Mouse (Mus musculus): ENCODE data around the gene Cabp7. TPM values are rescaled to one million over a fixed set of nuclear protein-coding genes. Genes with fewer than 3 reads are reported as not detected.

Gene Cabp7
- polyA plus RNA-seq (2015; fragmentation: Nextera tagmentation; extraction: Ambion mirVana), result 0.59 and 0.87 TPM in 2 replicates

DNA sequence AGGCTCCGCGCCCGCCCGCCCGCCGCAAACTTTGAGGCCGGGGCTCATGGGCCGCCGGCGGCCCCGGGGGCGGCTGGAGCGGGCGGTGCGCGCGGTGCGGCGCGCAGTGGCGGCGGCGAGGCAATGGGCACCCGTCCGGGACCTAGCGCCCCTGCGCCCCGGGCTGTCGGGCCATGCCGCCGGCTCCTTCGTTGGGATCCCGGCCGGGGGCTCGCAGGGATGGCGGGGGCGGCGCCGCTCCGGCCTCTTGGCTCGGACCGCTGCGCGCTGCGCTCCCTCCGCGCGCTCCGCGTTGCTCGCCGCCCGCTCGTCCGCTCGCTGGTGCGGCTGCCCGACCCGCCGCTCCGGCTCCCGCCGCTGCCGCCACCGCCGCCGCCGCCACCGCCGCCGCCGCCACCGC lies at the start of gene Cabp7:
TSS of gene Cabp7 (minus strand) at position 46 of the 400 bp plus-strand sequence.
- H3K27me3 ChIP-seq, result peaks cover 93% of the 10 kb centered on the region
- peak within 1 kb of the TSS; percentile 68 for H3K9ac ChIP-seq
- 0% methylated on average over 9 of the region's 73 CpGs for WGBS
- H3K9me3 ChIP-seq (replicated peaks), result no peaks in the 10 kb centered on the region
- no peak; the same call in 1 of the 2 replicates for ATAC-seq
- peaks cover 24% of the 10 kb centered on the region for H3K4me1 ChIP-seq
- no peaks in the 10 kb centered on the region for H3K36me3 ChIP-seq (ENCODE audit: poor library complexity, severe bottlenecking)
- peak within 1 kb of the TSS; percentile 58 for H3K4me3 ChIP-seq
- peak within 1 kb of the TSS; percentile 97 for H3K4me2 ChIP-seq
- H3K27ac ChIP-seq, result no peak within 1 kb of the TSS

DNA sequence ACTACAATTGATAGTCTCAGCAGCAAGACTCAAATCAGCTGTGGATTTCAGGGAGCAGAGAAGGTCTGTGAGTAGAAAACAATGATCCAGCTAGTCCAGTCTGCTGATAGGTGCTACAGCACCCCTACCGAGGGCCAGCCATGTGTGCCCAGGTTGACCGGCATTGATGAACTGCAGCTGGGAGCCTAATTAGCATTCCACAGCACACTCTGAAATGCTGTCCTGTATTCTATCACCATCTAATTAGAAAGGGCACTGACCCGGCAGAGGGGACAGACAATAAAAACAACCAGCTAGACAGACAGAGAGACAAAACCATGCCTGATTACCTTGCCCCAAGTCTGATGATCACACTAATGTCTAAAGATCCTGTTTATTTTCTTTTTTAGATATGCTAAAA lies 46.4 kb upstream of the Cabp7 start:
- Histone ChIP-seq H3K27ac (no peak overlapping the region; the same call in 1 of the 2 replicates), H3K4me3 (no peak overlapping the region), H3K36me3 (ENCODE audit: poor library complexity, severe bottlenecking) (peaks cover 36% of the 10 kb centered on the region), H3K27me3 (no peaks in the 10 kb centered on the region), H3K4me1 (peaks cover 26% of the 10 kb centered on the region), H3K9ac (no peak overlapping the region), H3K4me2 (no peak overlapping the region), H3K9me3 (replicated peaks) (no peaks in the 10 kb centered on the region)
- WGBS, result 13% methylated on average over 3 of the region's 3 CpGs
- no peak for ATAC-seq

DNA sequence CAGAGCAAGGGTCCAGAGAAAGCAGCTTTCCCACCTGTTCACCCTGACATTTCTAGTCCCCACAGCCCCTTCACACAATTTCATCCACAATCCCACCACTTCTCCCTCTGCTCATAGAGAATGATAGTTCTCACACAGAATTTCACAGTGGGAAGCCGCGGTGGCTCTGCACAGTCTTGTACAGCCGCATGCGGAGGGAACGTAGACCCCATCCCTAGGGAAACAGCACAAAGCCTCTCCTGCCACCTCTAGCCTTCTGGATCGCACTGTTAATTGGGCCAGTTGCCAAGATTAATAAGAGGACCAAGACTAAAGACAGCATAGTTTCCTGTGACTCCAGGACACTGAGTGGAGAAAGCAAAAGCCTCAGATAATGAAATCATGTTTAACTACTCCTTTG lies 45.0 kb upstream of the Cabp7 start:
- Histone ChIP-seq H3K27me3 (no peaks in the 10 kb centered on the region), H3K9me3 (replicated peaks) (no peaks in the 10 kb centered on the region), H3K9ac (no peak overlapping the region; the same call in 1 of the 2 replicates), H3K27ac (0 out of 2 replicates have a peak overlapping the region, but pooled peaks have one; percentile 32), H3K36me3 (ENCODE audit: poor library complexity, severe bottlenecking) (peaks cover 50% of the 10 kb centered on the region), H3K4me1 (peaks cover 26% of the 10 kb centered on the region), H3K4me3 (no peak overlapping the region), H3K4me2 (no peak overlapping the region)
- peak; percentile 38; the same call in 1 of the 2 replicates for ATAC-seq
- 19% methylated on average over 6 of the region's 6 CpGs for WGBS

DNA sequence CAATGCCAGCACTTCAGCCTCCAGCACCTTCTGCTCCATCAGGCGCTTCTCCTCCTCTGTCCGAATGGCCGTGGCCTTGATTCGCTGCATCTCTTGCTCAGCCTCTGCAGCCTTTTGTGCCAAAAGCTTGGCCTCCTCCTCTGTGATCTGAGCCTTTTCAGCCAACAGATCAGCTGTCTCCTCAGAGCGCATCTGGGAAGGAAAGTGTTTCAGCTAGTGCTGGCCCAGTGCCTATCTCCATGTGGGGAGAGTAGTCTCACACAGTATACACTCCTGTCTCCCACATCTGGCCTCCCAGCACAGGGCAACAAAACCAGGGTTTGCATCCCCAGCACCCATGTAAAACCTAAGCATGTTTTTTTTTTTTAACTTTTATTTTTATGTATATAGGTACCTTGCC lies 43.1 kb upstream of the Cabp7 start:
- no peak for ATAC-seq
- whole genome bisulfite sequencing, result 92% methylated on average over 5 of the region's 5 CpGs
- H3K27me3 ChIP-seq, result no peaks in the 10 kb centered on the region
- H3K9ac ChIP-seq, result no peak overlapping the region
- peaks cover 68% of the 10 kb centered on the region for H3K36me3 ChIP-seq (ENCODE audit: poor library complexity, severe bottlenecking)
- H3K4me1 ChIP-seq, result peaks cover 26% of the 10 kb centered on the region
- H3K9me3 ChIP-seq (replicated peaks), result no peaks in the 10 kb centered on the region
- H3K27ac ChIP-seq, result no peak overlapping the region
- H3K4me3 ChIP-seq, result no peak overlapping the region
- no peak overlapping the region for H3K4me2 ChIP-seq

DNA sequence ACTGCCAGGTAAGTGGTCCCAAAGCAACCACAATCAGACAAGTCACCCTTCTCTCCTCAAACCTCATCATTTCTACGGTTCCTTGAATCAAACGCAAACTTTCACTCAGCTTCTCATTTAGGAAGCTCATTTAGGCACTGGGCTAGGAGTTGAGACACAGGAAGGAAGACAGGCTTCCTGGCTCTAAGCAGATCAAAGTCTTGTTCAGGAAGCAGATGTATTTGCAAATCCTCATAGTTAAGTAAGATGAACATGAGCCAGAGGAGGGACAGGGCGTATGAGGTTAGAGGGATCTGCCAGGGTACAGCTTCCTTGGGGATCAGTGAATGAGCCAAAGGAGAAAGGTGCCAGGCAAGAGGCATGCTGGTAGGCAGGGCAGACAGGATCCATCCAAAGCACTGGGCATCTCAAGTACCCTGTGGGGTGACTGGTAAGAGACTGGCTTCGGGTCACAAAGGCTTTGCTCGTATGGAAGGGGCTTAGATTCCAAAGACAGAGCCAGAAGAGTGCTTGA lies 38.1 kb upstream of the Cabp7 start:
- no peak overlapping the region for H3K4me2 ChIP-seq
- H3K9me3 ChIP-seq (replicated peaks), result no peaks in the 10 kb centered on the region
- ATAC-seq, result no peak
- no peaks in the 10 kb centered on the region for H3K4me1 ChIP-seq
- peaks cover 93% of the 10 kb centered on the region for H3K36me3 ChIP-seq (ENCODE audit: poor library complexity, severe bottlenecking)
- no peaks in the 10 kb centered on the region for H3K27me3 ChIP-seq
- H3K9ac ChIP-seq, result no peak overlapping the region
- H3K4me3 ChIP-seq, result no peak overlapping the region
- H3K27ac ChIP-seq, result no peak overlapping the region
- 90% methylated on average over 5 of the region's 5 CpGs for WGBS

DNA sequence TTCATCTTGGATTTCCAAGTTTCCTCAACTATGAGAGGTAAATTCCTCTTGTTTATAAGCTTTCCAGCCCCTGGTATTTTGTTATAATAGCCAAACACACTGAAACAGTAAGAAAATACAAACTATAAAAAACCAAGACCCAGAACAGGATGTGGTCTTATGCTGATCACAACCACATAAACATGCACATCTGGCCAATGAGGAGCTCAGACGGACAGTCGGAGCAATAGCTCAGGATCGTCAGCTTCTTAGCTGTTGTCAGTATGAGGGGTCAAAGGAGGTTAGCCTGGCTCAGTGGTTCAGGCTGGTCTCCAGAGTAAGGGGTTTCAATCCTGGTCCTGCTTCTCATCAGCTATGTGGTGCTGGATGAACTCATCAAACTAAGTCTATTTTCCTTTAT lies 36.5 kb upstream of the Cabp7 start:
- H3K4me1 ChIP-seq, result no peaks in the 10 kb centered on the region
- ATAC-seq, result no peak
- H3K4me3 ChIP-seq, result no peak overlapping the region
- H3K9me3 ChIP-seq (replicated peaks), result no peaks in the 10 kb centered on the region
- no peak overlapping the region for H3K27ac ChIP-seq
- peaks cover 93% of the 10 kb centered on the region for H3K36me3 ChIP-seq (ENCODE audit: poor library complexity, severe bottlenecking)
- H3K4me2 ChIP-seq, result no peak overlapping the region
- no peaks in the 10 kb centered on the region for H3K27me3 ChIP-seq
- no peak overlapping the region for H3K9ac ChIP-seq
- 88% methylated on average over 3 of the region's 3 CpGs for WGBS

DNA sequence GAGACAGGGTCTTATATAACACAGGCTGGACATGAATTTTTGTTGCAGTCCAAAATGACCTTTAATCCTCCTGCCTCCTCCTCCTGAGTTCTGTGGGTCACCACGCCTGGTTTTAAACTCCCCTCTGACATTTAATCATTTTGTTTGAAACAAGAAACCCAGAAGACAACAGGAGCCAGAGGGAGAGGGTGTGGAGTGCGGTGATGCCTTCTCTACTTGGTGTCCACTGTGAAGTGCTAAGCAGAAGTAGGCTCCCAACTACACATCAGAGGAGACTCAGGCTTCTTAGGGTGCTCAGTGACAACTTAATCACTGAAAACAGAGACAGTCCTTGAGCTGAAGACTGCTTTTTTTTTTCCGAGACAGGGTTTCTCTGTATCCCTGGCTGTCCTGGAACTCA lies 34.3 kb upstream of the Cabp7 start:
- Histone ChIP-seq H3K4me3 (no peak overlapping the region), H3K36me3 (ENCODE audit: poor library complexity, severe bottlenecking) (peaks cover 90% of the 10 kb centered on the region), H3K4me1 (no peaks in the 10 kb centered on the region), H3K4me2 (no peak overlapping the region), H3K27ac (no peak overlapping the region), H3K9ac (no peak overlapping the region), H3K27me3 (no peaks in the 10 kb centered on the region), H3K9me3 (replicated peaks) (no peaks in the 10 kb centered on the region)
- WGBS, result 91% methylated on average over 3 of the region's 3 CpGs
- ATAC-seq, result no peak

DNA sequence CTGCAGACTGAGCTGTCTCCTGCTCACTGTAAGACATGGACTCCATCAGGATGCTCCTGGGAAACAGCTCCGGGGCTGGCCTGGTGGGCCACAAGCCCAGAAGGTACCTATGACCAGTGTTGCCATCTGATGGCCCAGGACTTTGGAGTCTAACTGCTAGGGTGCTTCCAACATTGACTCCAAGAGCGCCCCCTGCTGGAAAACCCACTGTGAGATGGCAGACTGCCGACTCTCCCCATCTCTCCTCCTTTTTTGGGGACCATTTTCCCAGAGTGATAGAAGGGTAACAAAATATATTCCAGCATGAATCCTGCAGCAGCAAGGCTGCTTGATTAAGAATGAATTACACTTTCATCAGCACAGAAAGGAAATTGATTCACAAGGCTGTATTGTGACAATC lies 26.3 kb upstream of the Cabp7 start:
- no peak for ATAC-seq

DNA sequence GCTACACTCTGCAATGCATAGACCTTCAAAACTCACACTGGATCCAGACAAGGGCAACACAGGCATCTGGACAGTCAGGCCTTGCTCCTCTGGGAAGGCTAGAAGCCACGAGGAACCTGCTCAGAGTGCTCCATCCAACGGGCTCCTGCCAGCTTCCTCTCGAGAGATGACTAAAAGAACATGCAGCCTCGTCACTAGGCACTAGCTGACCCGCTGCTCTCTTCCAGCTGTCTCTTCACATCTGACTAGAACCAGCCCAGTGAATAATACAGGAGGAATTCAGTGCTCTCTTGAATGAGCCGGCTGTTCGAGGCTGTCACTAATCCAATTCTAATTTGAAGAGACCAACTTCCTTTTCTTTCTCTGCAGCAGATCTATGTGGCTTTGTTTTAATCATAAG lies 25.2 kb upstream of the Cabp7 start:
- Histone ChIP-seq H3K4me3 (no peak overlapping the region), H3K27ac (no peak overlapping the region), H3K4me1 (peaks cover 4% of the 10 kb centered on the region; the same call in 1 of the 2 replicates), H3K4me2 (no peak overlapping the region), H3K9ac (no peak overlapping the region), H3K36me3 (ENCODE audit: poor library complexity, severe bottlenecking) (peaks cover 57% of the 10 kb centered on the region), H3K9me3 (replicated peaks) (no peaks in the 10 kb centered on the region), H3K27me3 (no peaks in the 10 kb centered on the region)
- 53% methylated on average over 7 of the region's 7 CpGs for WGBS
- ATAC-seq, result no peak

More for the DNA sequence above, 26.3 kb upstream of the Cabp7 start:
- Histone ChIP-seq H3K27me3 (no peaks in the 10 kb centered on the region), H3K36me3 (ENCODE audit: poor library complexity, severe bottlenecking) (peaks cover 56% of the 10 kb centered on the region), H3K4me1 (peaks cover 4% of the 10 kb centered on the region; the same call in 1 of the 2 replicates), H3K4me3 (no peak overlapping the region), H3K4me2 (no peak overlapping the region), H3K9me3 (replicated peaks) (no peaks in the 10 kb centered on the region), H3K27ac (no peak overlapping the region), H3K9ac (no peak overlapping the region)
- WGBS, result 29% methylated on average over 3 of the region's 3 CpGs

DNA sequence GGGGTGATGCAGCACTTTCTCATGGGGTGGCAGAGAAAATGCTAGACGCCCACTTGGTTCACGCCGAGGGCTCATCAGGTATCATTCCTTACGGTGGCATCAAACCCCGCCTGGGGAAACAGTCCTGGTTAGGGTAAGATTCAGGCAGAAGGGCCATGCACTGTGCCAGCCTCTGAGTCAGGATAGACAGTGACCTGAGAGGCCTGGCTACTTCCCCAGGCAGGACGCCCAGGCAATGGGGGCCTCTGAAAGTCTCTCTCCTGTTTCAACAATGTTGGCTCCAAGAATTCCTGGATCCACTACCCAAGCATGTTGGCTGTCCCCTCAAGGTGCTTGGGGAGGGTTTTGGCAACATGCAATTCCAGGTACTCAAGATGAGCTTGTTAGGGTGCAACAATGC lies 23.3 kb upstream of the Cabp7 start:
- H3K9ac ChIP-seq, result no peak overlapping the region
- H3K4me2 ChIP-seq, result no peak overlapping the region
- no peak for ATAC-seq
- H3K9me3 ChIP-seq (replicated peaks), result no peaks in the 10 kb centered on the region
- H3K27me3 ChIP-seq, result no peaks in the 10 kb centered on the region
- 93% methylated on average over 6 of the region's 6 CpGs for WGBS
- no peak overlapping the region for H3K4me3 ChIP-seq
- H3K27ac ChIP-seq, result peak overlapping the region; percentile 16; the same call in 1 of the 2 replicates
- H3K4me1 ChIP-seq, result peaks cover 5% of the 10 kb centered on the region; the same call in 1 of the 2 replicates
- peaks cover 53% of the 10 kb centered on the region for H3K36me3 ChIP-seq (ENCODE audit: poor library complexity, severe bottlenecking)

DNA sequence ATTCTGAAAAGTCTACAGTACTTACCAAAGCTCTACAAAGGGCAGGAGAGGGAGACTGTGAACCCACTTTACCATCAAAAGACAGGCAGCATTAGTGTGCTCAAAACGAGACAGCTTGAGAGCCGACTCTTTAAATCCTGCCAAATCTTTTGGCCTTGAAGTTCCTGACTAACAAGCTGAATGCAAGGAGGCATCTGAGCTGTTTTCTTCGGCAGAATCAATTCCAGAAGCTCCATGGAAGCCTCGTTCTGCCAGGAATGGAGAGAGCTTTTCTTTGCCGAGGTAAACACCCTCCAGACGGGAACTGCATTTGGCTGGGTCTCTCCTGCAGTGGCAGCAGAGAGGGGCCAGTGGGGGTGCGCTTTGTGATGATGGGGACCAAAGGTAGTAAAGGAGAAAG lies 22.7 kb upstream of the Cabp7 start:
- peak overlapping the region; percentile 54 for H3K27ac ChIP-seq
- no peak; the same call in 1 of the 2 replicates for ATAC-seq
- H3K36me3 ChIP-seq (ENCODE audit: poor library complexity, severe bottlenecking), result peaks cover 54% of the 10 kb centered on the region

DNA sequence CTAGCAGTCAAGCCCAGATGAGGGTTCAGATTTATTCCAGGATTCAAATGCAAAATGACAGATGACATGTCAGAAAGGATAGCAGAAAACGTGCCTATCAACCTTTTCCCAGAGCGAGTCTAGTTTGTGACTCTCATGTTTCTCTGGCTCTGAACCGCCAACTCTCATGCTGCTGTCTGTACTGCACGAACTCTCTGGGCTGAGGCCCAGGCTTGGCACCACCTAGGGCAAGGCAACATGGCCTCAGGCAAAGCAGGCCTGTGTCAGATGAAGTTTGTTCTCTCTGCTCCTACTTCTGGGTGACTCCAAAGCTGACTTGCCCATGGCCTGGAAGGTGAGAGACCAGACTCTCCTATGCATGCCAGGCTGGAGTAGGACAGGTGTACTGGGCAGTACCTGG lies 21.8 kb upstream of the Cabp7 start:
- 80% methylated on average over 4 of the region's 4 CpGs for WGBS
- H3K9me3 ChIP-seq (replicated peaks), result no peaks in the 10 kb centered on the region
- H3K4me1 ChIP-seq, result peaks cover 8% of the 10 kb centered on the region
- no peak for ATAC-seq
- no peaks in the 10 kb centered on the region for H3K27me3 ChIP-seq
- H3K4me3 ChIP-seq, result no peak overlapping the region
- no peak overlapping the region for H3K9ac ChIP-seq
- no peak overlapping the region for H3K27ac ChIP-seq
- no peak overlapping the region for H3K4me2 ChIP-seq
- H3K36me3 ChIP-seq (ENCODE audit: poor library complexity, severe bottlenecking), result peaks cover 54% of the 10 kb centered on the region

More for the DNA sequence above, 22.7 kb upstream of the Cabp7 start:
- Histone ChIP-seq H3K27me3 (no peaks in the 10 kb centered on the region), H3K4me1 (peaks cover 8% of the 10 kb centered on the region; the same call in 1 of the 2 replicates), H3K4me2 (no peak overlapping the region), H3K4me3 (no peak overlapping the region), H3K9me3 (replicated peaks) (no peaks in the 10 kb centered on the region), H3K9ac (no peak overlapping the region)
- WGBS, result 63% methylated on average over 7 of the region's 7 CpGs

DNA sequence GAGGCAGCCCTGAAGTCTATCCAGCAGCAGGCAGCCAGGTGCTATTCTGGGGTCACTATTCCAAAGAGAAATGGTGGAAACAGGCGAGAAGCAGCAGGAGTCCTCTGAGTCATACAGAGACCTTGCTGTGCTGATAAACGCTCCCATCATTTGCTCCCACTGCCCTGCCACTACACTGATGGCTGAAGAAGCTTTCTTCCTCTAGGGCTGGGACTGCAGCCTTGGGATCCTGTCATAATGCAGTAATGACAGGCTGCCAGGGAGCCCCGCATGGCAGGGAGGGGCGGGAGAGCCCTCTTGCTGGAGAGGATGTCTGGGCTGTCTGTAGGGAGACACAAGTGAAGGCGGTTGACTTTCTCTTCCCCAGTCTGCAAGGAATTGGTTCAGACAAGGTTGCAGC lies 17.9 kb upstream of the Cabp7 start:
- no peak overlapping the region for H3K4me2 ChIP-seq
- no peaks in the 10 kb centered on the region; the same call in 1 of the 2 replicates for H3K27me3 ChIP-seq
- H3K27ac ChIP-seq, result no peak overlapping the region
- H3K9ac ChIP-seq, result no peak overlapping the region
- ATAC-seq, result no peak
- H3K4me1 ChIP-seq, result peaks cover 37% of the 10 kb centered on the region
- H3K4me3 ChIP-seq, result no peak overlapping the region
- H3K36me3 ChIP-seq (ENCODE audit: poor library complexity, severe bottlenecking), result peaks cover 31% of the 10 kb centered on the region
- no peaks in the 10 kb centered on the region for H3K9me3 ChIP-seq (replicated peaks)
- WGBS, result 79% methylated on average over 5 of the region's 5 CpGs

All from forebrain, embryonic 13.5 days (tissue).